Mouse (Mus musculus) forebrain, embryonic 10.5 days (tissue): ENCODE measurements around the gene Galnt12. TPM values are rescaled to one million over a fixed set of nuclear protein-coding genes. Genes with fewer than 3 reads are reported as not detected.

Experiments used
- polyA plus RNA-seq: library from polyadenylated mRNA; unstranded; fragments of >200 nt; fragmentation: Nextera tagmentation; extraction: Ambion mirVana; gene quantifications from 2 replicates; pipeline ENCODE4 v1.2.1, GENCODE M21; 2016

Gene Galnt12
- polyA plus RNA-seq, 1 experiment from 2014 or later, result 17.6 TPM

Other genes with a start within 250 kb of the Galnt12 start
- 0.06 and 0.09 TPM in 2 replicates for gene Gabbr2, start 100.0 kb upstream of the Galnt12 start, polyA plus RNA-seq
- gene Anks6, start 34.5 kb upstream of the Galnt12 start, polyA plus RNA-seq, result 4.1 and 4.5 TPM in 2 replicates
- 4.3 and 4.5 TPM in 2 replicates for gene Col15a1, start 116.3 kb downstream of the Galnt12 start, polyA plus RNA-seq